ENCODE assay signal across 22 mouse cellular contexts in genomic region chr1:28047964-28048363, GRCm38 (mm10).
A peak's percentile ranks its signal among the peaks of the same experiment; 100 is the strongest.
DNase-seq lines count a peak whose midpoint lies in the region; ATAC-seq lines count a peak whose summit lies in the region.
"Had no signal": no experiment of that assay in that cellular context is flagged by ENCODE, and none has a peak within 500 bp of the region (broad histone marks: within the 10 kb centered on the region; RNA-seq: fewer than 3 reads in every experiment).

No protein-coding gene starts in this region.

- intact Hi-C loops in left cerebral cortex, postnatal 14 days (cut with DNase I): no loop called here
- intact Hi-C loops in heart, postnatal 10 days (cut with DNase I): no loop called here

- ATAC-seq in frontal cortex, adult (ENCODE audit: low TSS enrichment): 0 out of 2 replicates have a peak, but pooled peaks have one; percentile 44
- ATAC-seq in common myeloid progenitor, adult 5-6 weeks (replicated peaks; ENCODE audit: low read depth, poor library complexity, severe bottlenecking): peak; percentile 77
- peak; percentile 85 for ATAC-seq in megakaryocyte, adult 5-6 weeks (ENCODE audit: poor library complexity, severe bottlenecking)
- ATAC-seq: activated CD4-positive, CD25-positive, alpha-beta regulatory T cell, adult 4 months; CD4-positive, CD25-positive, alpha-beta regulatory T cell, adult 4 months; forebrain, embryonic 13.5 days; hindbrain, postnatal 0 days; inflammation-experienced regulatory T-cells, adult 6 months; intestine, embryonic 16.5 days had no signal

- no peak for DNase-seq in frontal cortex, postnatal 14 days (ENCODE audit: low spot score in 2 of 2)
- peak; percentile 42 for DNase-seq in 416B (ENCODE audit: low read depth)
- no peak for DNase-seq in Muller cell, postnatal 12 days (ENCODE audit: inconsistent ontology term)
- no peak for DNase-seq in left cerebral cortex, postnatal 14 days (ENCODE audit: low spot score in 2 of 2)
- DNase-seq in heart, postnatal 10 days: no peak
- DNase-seq: adrenal gland, adult 8-10 months; adrenal gland, postnatal 25 days; cerebellum, adult 2 months; cerebellum, adult 9-11 months; cerebellum, postnatal 25 days; gastrocnemius, postnatal 25 days; heart, adult 11 months; heart, postnatal 36 days had no signal
